Mouse (Mus musculus) thymus, adult 2 months (tissue): Measurements from ENCODE around the gene Vac14.

ENCODE experiments used
- CTCF ChIP-seq: fragments of 200-500 bp; IDR thresholded peaks from 2 replicates; pipeline ENCODE4 v1.5.1; 2012; ENCODE audit warnings: mild to moderate bottlenecking, control low read depth, low read length, moderate library complexity, borderline replicate concordance; ENCODE audit not compliant: control insufficient read depth, poor library complexity, insufficient read depth; ENCODE audit errors: extremely low read depth
- POLR2A ChIP-seq: fragments of 200-500 bp; IDR thresholded peaks from 2 replicates; pipeline ENCODE4 v1.6.1; 2012; ENCODE audit warnings: mild to moderate bottlenecking, low read length, control low read depth, moderate library complexity; ENCODE audit not compliant: control insufficient read depth, poor library complexity, insufficient read depth; ENCODE audit errors: extremely low read depth

GRCm38 (mm10) chr8:110750269-110750668 lies 131.9 kb downstream of the Vac14 start:
- TF ChIP-seq CTCF (no peak), POLR2A (no peak)
